Mouse (Mus musculus) ES-Bruce4 (cell line): Measurements from ENCODE around the gene Cd300ld3.

Experiments used
- CTCF ChIP-seq: IDR thresholded peaks from one replicate; pipeline ENCODE4 v1.8.1; 2011; ENCODE audit warnings: low read depth, low read length
- EP300 ChIP-seq: IDR thresholded peaks from 2 replicates; pipeline ENCODE4 v1.6.1; 2011; ENCODE audit warnings: low read depth, low read length; ENCODE audit not compliant: insufficient read depth
- POLR2A ChIP-seq: IDR thresholded peaks from one replicate; pipeline ENCODE4 v1.8.1; 2011; ENCODE audit warnings: low read length; ENCODE audit not compliant: insufficient read depth

DNA sequence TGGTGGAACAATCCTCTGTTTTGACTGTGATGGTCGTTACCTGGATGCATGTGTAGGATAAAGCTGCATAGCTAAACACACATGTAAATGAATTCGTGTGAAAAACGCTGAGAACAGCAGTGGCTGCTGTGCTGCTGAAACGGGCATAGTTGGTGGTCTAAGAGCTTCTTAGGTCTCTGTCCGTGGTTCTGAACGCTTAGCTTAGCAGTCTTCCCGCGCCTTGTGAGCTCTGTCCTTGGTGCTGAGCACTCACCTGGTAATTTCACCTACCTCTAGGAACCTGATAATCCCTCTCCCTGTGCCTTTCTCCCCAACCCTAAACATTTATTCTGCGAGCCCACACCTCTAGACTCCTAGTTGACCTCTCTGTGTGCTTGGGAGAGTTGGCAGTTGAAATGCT lies 4.0 kb upstream of the Cd300ld3 start:
- TF ChIP-seq CTCF (no peak), EP300 (no peak), POLR2A (no peak)
